Mouse (Mus musculus) intestine, postnatal 0 days (tissue): ENCODE results near the gene Fam227b. TPM values are rescaled to one million over a fixed set of nuclear protein-coding genes. Genes with fewer than 3 reads are reported as not detected.

ENCODE experiments used
- ATAC-seq: fragments of 200-750 bp; cut with Nextera tagmentation; 2 replicates; pipeline ENCODE4 v1.8.0; 2017; ENCODE audit warnings: mild to moderate bottlenecking, moderate TSS enrichment, moderate library complexity
- H3K27ac ChIP-seq: fragments of 300-500 bp; sonication (generic); 2 replicates; pipeline ENCODE4 v1.5.1; 2014; ENCODE audit warnings: mild to moderate bottlenecking, low read depth, low read length, moderate library complexity
- H3K27me3 ChIP-seq: fragments of 300-500 bp; sonication (generic); replicated peaks from 2 replicates; pipeline ENCODE4 v1.6.1; 2014; ENCODE audit warnings: low read length, mixed read lengths; ENCODE audit not compliant: control insufficient read depth, insufficient read depth
- H3K36me3 ChIP-seq: fragments of 300-500 bp; sonication (generic); 2 replicates; pipeline ENCODE4 v1.6.1; 2014; ENCODE audit warnings: mild to moderate bottlenecking, moderate library complexity; ENCODE audit not compliant: control insufficient read depth, insufficient read depth
- H3K4me1 ChIP-seq: fragments of 300-500 bp; sonication (generic); replicated peaks from 2 replicates; pipeline ENCODE4 v1.6.1; 2014; ENCODE audit warnings: antibody characterized with exemption, low read length, mixed read lengths; ENCODE audit not compliant: control insufficient read depth, insufficient read depth
- H3K4me2 ChIP-seq: fragments of 300-500 bp; sonication (generic); replicated peaks from 2 replicates; pipeline ENCODE4 v1.6.1; 2014; ENCODE audit warnings: low read depth, mild to moderate bottlenecking, moderate library complexity
- H3K4me3 ChIP-seq: fragments of 300-500 bp; sonication (generic); 2 replicates; pipeline ENCODE4 v1.5.1; 2014; ENCODE audit warnings: low read depth, low read length
- H3K9ac ChIP-seq: fragments of 300-500 bp; sonication (generic); 2 replicates; pipeline ENCODE4 v1.6.1; 2014; ENCODE audit warnings: mild to moderate bottlenecking, low read depth, low read length
- H3K9me3 ChIP-seq: fragments of 300-500 bp; sonication (generic); 2 replicates; pipeline ENCODE4 v1.6.1; 2016; ENCODE audit warnings: mixed run types; ENCODE audit not compliant: control insufficient read depth
- CTCF ChIP-seq: sonication (generic); IDR thresholded peaks from 2 replicates; pipeline ENCODE4 v1.5.1; 2016; ENCODE audit warnings: low read depth, mild to moderate bottlenecking, control low read depth, antibody characterized with exemption, moderate library complexity
- WGBS: fragments of 180-500 bp; shearing (Covaris S2); extraction: QIAGEN DNeasy Blood & Tissue Kit; methylation state at CpG from one replicate; pipeline ENCODE4 v1.1.7; 2014; 5-methylcytosine and 5-hydroxymethylcytosine counted together
- polyA plus RNA-seq: library from polyadenylated mRNA; unstranded; fragments of >200 nt; fragmentation: Nextera tagmentation; extraction: Ambion mirVana; gene quantifications from 2 replicates; pipeline ENCODE4 v1.2.1, GENCODE M21; 2015

Fam227b gene
- polyA plus RNA-seq, 1 experiment from 2014 or later, result not detected

DNA sequence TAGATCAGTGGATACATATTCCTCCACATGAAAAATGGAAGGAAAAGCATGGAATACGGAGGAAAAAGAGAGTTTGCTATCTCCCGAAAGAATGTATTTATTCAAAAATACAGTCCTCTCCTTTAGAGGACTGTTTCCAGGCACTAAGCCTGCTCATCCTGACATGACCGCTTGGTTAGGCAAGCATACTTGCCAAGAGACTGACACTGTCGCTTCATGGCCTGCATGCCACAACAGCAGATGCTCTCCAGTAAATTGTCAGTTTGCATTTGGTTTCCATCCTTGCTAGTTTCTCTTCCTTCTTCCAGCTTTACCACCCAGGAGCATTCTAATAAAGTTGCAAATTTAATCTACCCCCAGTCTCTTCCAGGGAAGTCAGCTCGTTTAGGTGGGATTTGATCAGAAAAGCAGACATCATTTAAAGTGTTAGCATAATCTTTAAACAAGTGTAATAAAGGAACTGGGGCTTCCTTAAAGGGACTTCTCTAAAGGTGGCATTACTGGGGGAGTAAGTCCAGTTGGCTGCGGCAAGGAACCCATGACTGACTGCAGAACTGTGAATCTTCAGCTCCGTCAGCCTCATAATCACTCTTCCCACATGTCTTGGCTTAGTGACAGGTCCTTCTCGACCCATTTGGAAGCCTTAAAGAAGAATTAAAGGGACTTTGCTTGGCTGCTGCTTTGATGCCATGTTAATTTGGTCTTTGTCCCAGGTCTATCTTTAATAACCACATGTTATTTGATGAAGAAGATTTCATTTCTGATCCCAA lies 15.2 kb upstream of the Fam227b start:
- Histone ChIP-seq H3K9me3 (no peaks in the 10 kb centered on the region), H3K4me1 (no peaks in the 10 kb centered on the region), H3K27ac (no peak overlapping the region), H3K4me2 (no peak overlapping the region), H3K27me3 (no peaks in the 10 kb centered on the region), H3K4me3 (no peak overlapping the region), H3K9ac (no peak overlapping the region), H3K36me3 (peaks cover 7% of the 10 kb centered on the region)
- no peak for TF ChIP-seq CTCF
- WGBS, result 82% methylated on average over 8 of the region's 8 CpGs
- ATAC-seq, result no peak

DNA sequence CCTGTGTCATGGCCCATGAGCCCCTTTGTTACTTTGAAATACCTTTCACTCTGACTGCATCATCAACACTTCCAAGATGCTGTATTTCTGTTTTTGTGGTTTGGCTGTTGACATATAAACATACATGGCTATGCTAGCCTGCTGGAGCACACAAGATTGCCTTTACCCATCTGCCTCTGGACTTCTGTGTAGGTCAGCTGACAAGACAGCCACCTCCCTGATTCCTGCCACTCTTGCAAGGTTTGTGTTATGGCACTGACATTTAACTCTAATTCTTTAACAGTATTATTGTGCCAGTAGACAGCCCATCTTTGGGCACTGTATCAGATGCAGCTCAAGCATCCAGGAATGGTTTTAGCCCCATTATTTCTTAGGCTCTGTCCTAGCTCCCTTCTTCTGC lies 14.5 kb upstream of the Fam227b start:
- no peak overlapping the region for H3K4me3 ChIP-seq
- no peak overlapping the region for H3K4me2 ChIP-seq
- TF ChIP-seq CTCF, result no peak
- H3K27ac ChIP-seq, result no peak overlapping the region
- no peaks in the 10 kb centered on the region for H3K9me3 ChIP-seq
- H3K9ac ChIP-seq, result no peak overlapping the region
- no peaks in the 10 kb centered on the region for H3K4me1 ChIP-seq
- no peak for ATAC-seq
- H3K27me3 ChIP-seq, result no peaks in the 10 kb centered on the region
- H3K36me3 ChIP-seq, result peaks cover 10% of the 10 kb centered on the region

DNA sequence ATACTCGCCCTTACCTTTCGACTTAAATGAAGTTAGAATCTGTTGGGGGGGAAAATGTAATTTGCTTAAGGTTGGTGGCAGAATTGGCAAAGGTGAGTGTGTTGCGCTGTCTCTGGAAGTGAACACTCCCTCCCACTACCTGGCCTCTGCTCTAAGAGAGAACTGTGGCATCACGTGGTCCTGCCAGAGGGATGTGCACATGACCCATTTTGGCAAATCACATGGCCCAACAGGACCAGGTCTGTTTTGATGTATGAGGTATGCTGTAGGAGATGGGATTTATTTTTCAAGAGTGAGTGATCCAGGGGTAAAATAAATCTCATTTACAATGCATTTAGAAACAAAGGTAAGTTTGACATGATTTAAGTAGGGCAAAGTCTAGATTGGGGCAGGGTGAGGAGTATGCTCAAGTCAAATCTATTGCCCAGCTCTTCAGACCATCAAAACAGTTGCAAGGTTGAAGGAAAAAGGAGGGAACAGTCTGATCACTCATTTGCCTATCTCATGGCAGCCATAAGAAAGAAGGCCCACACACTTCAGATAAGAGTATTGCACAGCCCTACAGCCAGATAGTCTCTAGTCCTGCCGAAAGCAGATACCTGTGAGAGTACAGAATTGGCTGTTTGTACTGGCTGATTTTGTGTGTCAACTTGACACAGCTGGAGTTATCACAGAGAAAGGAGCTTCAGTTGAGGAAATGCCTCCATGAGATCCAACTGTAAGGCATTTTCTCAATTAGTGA lies 13.6 kb upstream of the Fam227b start:
- no peaks in the 10 kb centered on the region for H3K27me3 ChIP-seq
- no peaks in the 10 kb centered on the region for H3K9me3 ChIP-seq
- no peak overlapping the region for H3K4me2 ChIP-seq
- H3K36me3 ChIP-seq, result peaks cover 10% of the 10 kb centered on the region
- no peaks in the 10 kb centered on the region for H3K4me1 ChIP-seq
- TF ChIP-seq CTCF, result no peak
- no peak overlapping the region for H3K4me3 ChIP-seq
- ATAC-seq, result no peak
- no peak overlapping the region for H3K27ac ChIP-seq
- no peak overlapping the region for H3K9ac ChIP-seq
- WGBS, result 91% methylated on average over 5 of the region's 5 CpGs

DNA sequence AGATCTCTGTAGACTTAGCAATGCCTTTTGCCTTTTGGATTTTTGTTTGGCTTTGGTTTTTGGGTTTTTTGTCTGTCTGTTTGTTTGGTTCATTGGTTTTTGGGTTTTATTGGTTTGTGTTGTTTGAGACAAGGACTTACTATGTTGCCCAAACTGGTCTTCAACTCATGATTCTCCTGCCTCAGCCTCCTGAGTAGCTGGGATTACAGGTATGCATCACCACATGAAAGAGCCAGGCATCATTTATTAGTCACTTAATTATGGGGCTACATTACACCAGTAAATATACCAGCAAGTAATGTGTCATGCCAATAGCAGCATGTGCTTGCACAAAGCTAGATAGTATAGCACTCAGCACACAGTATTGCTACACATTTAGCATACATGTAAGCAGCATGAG lies 4.1 kb downstream of the Fam227b start:
- no peaks in the 10 kb centered on the region for H3K36me3 ChIP-seq
- no peak for ATAC-seq
- no peak overlapping the region for H3K27ac ChIP-seq
- TF ChIP-seq CTCF, result no peak
- H3K4me3 ChIP-seq, result no peak overlapping the region
- H3K9me3 ChIP-seq, result no peaks in the 10 kb centered on the region
- H3K4me1 ChIP-seq, result no peaks in the 10 kb centered on the region
- no peak overlapping the region for H3K4me2 ChIP-seq
- H3K9ac ChIP-seq, result no peak overlapping the region
- no peaks in the 10 kb centered on the region for H3K27me3 ChIP-seq

DNA sequence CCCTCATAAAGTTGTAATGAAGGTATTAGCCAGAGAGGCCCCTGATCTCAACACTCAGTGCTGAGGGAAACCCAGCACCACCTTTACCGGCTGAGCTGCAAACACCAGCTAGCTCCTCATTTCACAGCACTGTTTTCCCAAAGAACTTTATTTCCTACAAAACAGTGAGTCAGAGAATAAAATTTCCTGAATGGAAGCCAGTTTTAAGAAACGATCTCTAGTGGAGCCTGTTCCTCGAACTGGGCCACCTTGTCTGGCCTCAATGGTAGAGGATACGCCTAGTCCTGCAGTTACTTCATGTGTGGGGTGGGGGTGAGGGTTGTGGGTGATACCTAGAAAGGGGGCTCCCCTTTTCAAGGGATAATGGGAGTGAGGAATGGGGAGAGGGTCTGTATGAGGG lies 57.2 kb downstream of the Fam227b start:
- Histone ChIP-seq H3K36me3 (no peaks in the 10 kb centered on the region), H3K4me2 (no peak overlapping the region), H3K9me3 (no peaks in the 10 kb centered on the region), H3K4me3 (no peak overlapping the region), H3K9ac (no peak overlapping the region), H3K4me1 (no peaks in the 10 kb centered on the region), H3K27ac (no peak overlapping the region), H3K27me3 (no peaks in the 10 kb centered on the region)
- WGBS, result 87% methylated on average over 4 of the region's 4 CpGs
- no peak for ATAC-seq
- TF ChIP-seq CTCF, result no peak

DNA sequence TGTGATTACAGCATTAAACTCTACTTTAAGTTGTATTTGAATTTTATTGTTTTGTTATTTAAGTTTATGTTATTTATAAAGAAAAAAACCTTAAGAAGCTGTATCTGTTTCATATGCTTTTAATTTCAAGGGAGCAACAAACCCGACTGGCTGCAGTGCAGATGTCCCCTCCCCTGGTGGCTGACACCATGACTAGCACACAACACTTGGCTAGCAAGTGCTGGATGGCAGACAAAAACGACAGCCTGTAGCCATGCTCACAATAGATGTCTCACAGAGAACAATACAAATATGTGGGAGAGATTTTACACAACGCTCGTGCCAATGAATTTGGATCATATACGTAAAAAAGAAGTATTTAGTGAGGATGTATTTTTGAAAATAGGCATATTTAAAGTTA lies 61.4 kb downstream of the Fam227b start:
- no peak for ATAC-seq
- Histone ChIP-seq H3K9ac (no peak overlapping the region), H3K4me2 (no peak overlapping the region), H3K27me3 (no peaks in the 10 kb centered on the region), H3K9me3 (no peaks in the 10 kb centered on the region), H3K4me3 (no peak overlapping the region), H3K27ac (no peak overlapping the region), H3K36me3 (no peaks in the 10 kb centered on the region), H3K4me1 (no peaks in the 10 kb centered on the region)
- no peak for TF ChIP-seq CTCF
- WGBS, result 71% methylated on average over 5 of the region's 5 CpGs
